Mouse (Mus musculus) thymus, postnatal 36 days (tissue): ENCODE results near the gene Shq1.

ENCODE experiments used
- DNase-seq, 2 experiments: peaks; one replicate each; pipeline ENCODE4 v3.0.0; 2022; ENCODE audit warnings: mixed read lengths in 2 of 2

Gene Shq1

DNA sequence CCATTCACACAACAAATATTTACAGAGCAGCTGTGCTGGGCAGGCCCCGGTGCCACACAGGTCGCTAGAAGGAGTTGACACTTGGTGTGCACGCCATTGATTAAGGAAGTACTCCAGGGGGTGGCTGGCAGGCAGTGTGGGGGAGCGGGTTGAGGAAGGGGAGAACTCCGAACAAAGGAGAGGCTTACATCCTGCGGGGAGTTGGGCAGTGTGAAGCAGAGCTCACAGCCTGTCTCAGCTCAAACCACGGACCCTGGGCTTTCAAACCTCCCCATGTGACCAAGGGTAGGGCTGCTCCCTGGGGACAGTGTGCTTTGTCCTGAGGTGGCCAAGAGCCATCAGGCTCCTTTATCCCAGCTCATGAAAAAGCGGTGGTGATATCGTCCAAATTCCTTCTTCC lies 144.9 kb downstream of the Shq1 start:
- DNase-seq: no peak

DNA sequence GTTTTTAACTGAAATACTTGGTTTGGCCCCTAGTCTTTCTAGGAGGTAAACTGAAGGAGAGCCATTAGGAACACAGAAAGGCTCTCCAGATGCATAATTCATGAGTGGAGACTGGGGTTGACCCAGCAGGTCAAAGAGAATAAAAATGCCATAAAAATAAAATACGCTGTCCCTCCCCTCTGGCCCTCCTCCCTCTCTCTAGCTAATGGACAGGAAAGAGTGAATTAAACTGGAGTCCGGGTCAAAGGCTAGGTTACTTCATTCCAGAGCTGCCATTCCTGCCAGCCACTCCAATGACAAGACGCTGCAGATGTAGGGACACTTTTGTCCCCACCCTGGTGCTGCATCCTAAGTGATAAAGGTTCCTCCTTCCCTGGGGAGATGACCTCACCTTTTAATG lies 145.5 kb downstream of the Shq1 start:
- DNase-seq: no peak

DNA sequence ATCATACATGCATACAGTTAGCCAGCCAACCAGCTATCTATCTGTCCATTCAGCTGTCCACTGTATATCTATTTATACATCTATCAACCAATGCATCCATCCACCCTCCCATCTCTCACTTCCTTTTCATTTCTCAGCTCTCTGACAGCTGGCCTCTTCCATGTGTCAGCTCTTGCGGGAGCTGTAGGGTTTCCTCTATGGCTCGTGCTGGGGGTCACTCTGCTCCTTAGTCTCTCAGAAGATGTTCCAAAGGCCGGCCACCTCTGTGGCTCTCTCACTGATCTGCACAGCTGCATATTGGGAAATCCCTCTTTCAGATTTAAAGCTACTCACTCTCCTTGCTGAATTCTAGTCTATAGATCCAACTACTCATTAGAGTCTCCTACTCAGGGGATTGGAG lies 148.5 kb downstream of the Shq1 start:
- no peak for DNase-seq

GRCm38 (mm10) chr6:100521615-100522398 lies 149.2 kb downstream of the Shq1 start:
- no peak for DNase-seq

DNA sequence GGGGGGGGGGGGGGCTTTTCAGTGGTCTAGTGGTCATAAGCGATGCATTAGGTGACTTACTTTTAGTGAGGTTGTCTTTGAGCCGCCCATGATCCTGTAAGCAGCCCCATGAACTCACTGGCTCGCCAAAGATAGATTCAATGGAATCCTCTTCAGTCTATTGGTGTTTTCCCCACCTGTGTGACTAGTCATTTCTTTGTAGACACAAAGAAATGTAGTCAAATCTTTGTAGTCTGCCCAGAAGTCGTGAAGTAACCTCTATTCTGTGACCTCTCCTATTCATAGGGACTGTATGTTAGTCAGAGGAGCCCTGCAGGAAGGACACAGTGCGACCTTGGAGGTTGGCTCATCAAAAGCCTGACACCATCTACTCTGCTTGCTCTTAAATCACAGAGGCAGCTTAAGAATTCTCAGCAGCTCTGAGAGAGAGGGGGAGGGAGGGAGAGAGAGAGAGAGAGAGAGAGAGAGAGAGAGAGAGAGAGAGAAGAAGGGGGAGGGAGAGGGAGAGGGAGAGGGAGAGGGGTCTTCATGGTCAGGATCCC lies 150.3 kb downstream of the Shq1 start:
- no peak for DNase-seq

- DNase-seq: no peak
These were observed 151.1 kb downstream of the Shq1 start for GRCm38 (mm10) chr6:100519837-100520236.
